Mouse (Mus musculus): ENCODE data around the gene Ddah1. TPM values are rescaled to one million over a fixed set of nuclear protein-coding genes. Genes with fewer than 3 reads are reported as not detected.

The Ddah1 gene
- total and polyA plus RNA-seq, 2 experiments, result 43.1 to 80.8 TPM

DNA sequence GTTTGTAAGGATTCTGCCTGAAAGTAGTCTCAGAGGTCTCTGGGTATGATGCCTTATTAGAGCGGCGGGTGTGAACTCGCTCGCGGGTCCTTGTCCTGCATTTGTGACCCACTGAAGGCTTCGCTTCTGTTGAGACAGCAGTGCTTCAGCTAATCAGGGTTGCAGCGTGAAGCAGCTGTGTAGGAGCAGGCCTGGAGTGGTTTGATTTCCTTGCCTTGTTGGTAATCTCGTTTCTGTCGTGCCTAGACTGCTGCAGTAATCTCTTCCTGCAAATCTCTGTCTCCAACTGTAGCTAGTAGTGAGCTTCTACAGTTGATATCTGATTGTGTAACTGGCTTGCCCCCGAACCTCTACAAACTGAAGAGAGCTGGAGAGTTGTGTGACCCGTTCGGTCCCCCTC lies 180.9 kb downstream of the Ddah1 start:
- H3K4me1 ChIP-seq (ENCODE audit: control insufficient read depth, insufficient read depth, low read length), result peaks cover 16% of the 10 kb centered on the region
- TF ChIP-seq POLR2A (IDR thresholded peaks at IDR 0.05; ENCODE audit: extremely low read depth, insufficient read depth, low read length) (no peak), CTCF (IDR thresholded peaks at IDR 0.05; ENCODE audit: low read depth, low read length) (no peak)
- no peaks in the 10 kb centered on the region for H3K27me3 ChIP-seq (ENCODE audit: control insufficient read depth, insufficient read depth, low read length)
- peaks cover 20% of the 10 kb centered on the region for H3K36me3 ChIP-seq (ENCODE audit: control insufficient read depth, insufficient read depth, low read length)
- peaks cover 16% of the 10 kb centered on the region; the same call in 1 of the 2 replicates for H3K79me2 ChIP-seq (ENCODE audit: control insufficient read depth, insufficient read depth, low read length)
- DNase-seq (ENCODE audit: extremely low read depth, low read depth, low spot score), result no peak
- no peak overlapping the region for H3K4me3 ChIP-seq (ENCODE audit: insufficient read depth, low read depth, low read length)
- H3K27ac ChIP-seq (replicated peaks; ENCODE audit: insufficient read depth, low read depth, low read length), result no peak overlapping the region
- 71% methylated on average over 12 of the region's 12 CpGs for WGBS
- H3K9ac ChIP-seq (ENCODE audit: low read depth, low read length), result no peak overlapping the region

DNA sequence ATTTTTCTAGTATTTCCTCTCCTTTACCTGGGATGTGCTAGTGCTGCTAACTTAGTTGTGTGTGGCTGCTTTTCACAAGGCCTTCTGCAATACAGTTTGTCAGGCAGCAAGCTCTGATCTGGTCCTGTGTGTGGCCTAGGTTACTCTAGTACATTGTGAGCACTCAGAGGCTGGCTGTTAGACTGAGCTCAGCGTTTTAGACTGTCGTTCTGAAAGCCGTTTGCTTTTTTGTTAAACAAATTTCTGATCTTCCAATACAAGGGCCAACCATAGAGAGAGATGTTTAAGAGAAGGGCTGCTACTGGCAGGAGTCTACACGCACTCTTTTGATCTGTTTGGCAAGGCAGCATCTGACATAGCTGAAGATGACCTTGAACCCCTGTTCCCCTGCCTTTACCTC lies 181.5 kb downstream of the Ddah1 start:
- Histone ChIP-seq H3K9ac (ENCODE audit: low read depth, low read length) (no peak overlapping the region), H3K27ac (replicated peaks; ENCODE audit: insufficient read depth, low read depth, low read length) (no peak overlapping the region), H3K4me3 (ENCODE audit: insufficient read depth, low read depth, low read length) (no peak overlapping the region), H3K36me3 (ENCODE audit: control insufficient read depth, insufficient read depth, low read length) (peaks cover 25% of the 10 kb centered on the region), H3K27me3 (ENCODE audit: control insufficient read depth, insufficient read depth, low read length) (no peaks in the 10 kb centered on the region), H3K4me1 (ENCODE audit: control insufficient read depth, insufficient read depth, low read length) (peaks cover 16% of the 10 kb centered on the region), H3K79me2 (ENCODE audit: control insufficient read depth, insufficient read depth, low read length) (peaks cover 16% of the 10 kb centered on the region; the same call in 1 of the 2 replicates)
- peak; percentile 18 for DNase-seq (ENCODE audit: extremely low read depth, low read depth, low spot score)
- 13% methylated on average over 4 of the region's 4 CpGs for WGBS
- TF ChIP-seq CTCF (IDR thresholded peaks at IDR 0.05; ENCODE audit: low read depth, low read length), result no peak
- TF ChIP-seq POLR2A (IDR thresholded peaks at IDR 0.05; ENCODE audit: extremely low read depth, insufficient read depth, low read length), result no peak

DNA sequence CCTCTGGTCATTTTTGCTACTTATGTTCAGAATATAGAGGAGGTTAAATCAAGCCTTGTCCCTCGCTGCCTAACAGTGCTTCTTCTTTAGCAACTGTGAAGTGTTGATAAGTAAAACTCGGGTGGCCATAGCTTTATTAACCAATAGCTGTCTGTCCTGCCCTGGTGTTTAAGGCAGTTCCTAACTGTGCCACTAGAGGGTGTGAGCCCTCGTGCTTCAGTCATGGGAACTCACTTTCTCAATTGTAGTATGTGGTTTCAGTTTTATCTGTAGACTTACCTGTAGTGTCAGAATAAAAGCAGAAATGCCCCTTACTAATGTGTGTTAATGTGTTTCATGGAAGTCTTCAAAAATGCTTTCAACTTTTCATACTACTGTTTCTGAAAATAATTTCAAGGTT lies 183.5 kb downstream of the Ddah1 start:
- Histone ChIP-seq H3K27ac (replicated peaks; ENCODE audit: insufficient read depth, low read depth, low read length) (no peak overlapping the region), H3K27me3 (ENCODE audit: control insufficient read depth, insufficient read depth, low read length) (no peaks in the 10 kb centered on the region), H3K4me1 (ENCODE audit: control insufficient read depth, insufficient read depth, low read length) (peaks cover 16% of the 10 kb centered on the region), H3K4me3 (ENCODE audit: insufficient read depth, low read depth, low read length) (no peak overlapping the region), H3K9ac (ENCODE audit: low read depth, low read length) (no peak overlapping the region), H3K79me2 (ENCODE audit: control insufficient read depth, insufficient read depth, low read length) (peaks cover 16% of the 10 kb centered on the region; the same call in 1 of the 2 replicates), H3K36me3 (ENCODE audit: control insufficient read depth, insufficient read depth, low read length) (peaks cover 28% of the 10 kb centered on the region)
- TF ChIP-seq POLR2A (IDR thresholded peaks at IDR 0.05; ENCODE audit: extremely low read depth, insufficient read depth, low read length) (no peak), CTCF (IDR thresholded peaks at IDR 0.05; ENCODE audit: low read depth, low read length) (peak; percentile 71; the same call in 1 of the 2 replicates)
- peak; percentile 52 for DNase-seq (ENCODE audit: extremely low read depth, low read depth, low spot score)
- 2% methylated on average over 3 of the region's 3 CpGs for WGBS

Other genes starting within 250 kb of the Ddah1 start
- 3.9 and 4.9 TPM in 2 replicates for gene Znhit6, start 182.5 kb upstream of the Ddah1 start, total RNA-seq (2014; rRNA removed)
- gene Znhit6, start 182.5 kb upstream of the Ddah1 start, polyA plus RNA-seq (2012; rRNA removed), result 1.6 and 1.8 TPM in 2 replicates
- 4.5 and 4.6 TPM in 2 replicates for gene Ccn1, start 108.7 kb upstream of the Ddah1 start, total RNA-seq (2014; rRNA removed)
- gene Ccn1, start 108.7 kb upstream of the Ddah1 start, polyA plus RNA-seq (2012; rRNA removed), result 6.0 and 7.6 TPM in 2 replicates
- gene Bcl10, start 164.1 kb downstream of the Ddah1 start, total RNA-seq (2014; rRNA removed), result 12.0 and 15.3 TPM in 2 replicates
- gene Bcl10, start 164.1 kb downstream of the Ddah1 start, polyA plus RNA-seq (2012; rRNA removed), result 4.7 and 5.7 TPM in 2 replicates
- 6.7 and 8.2 TPM in 2 replicates for gene 2410004B18Rik, start 179.3 kb downstream of the Ddah1 start, total RNA-seq (2014; rRNA removed)
- 3.6 and 3.7 TPM in 2 replicates for gene 2410004B18Rik, start 179.3 kb downstream of the Ddah1 start, polyA plus RNA-seq (2012; rRNA removed)
- 5.4 and 7.9 TPM in 2 replicates for gene Syde2, start 229.2 kb downstream of the Ddah1 start, total RNA-seq (2014; rRNA removed)
- gene Syde2, start 229.2 kb downstream of the Ddah1 start, polyA plus RNA-seq (2012; rRNA removed), result 1.3 and 1.7 TPM in 2 replicates